Mouse (Mus musculus) embryonic facial prominence, embryonic 12.5 days (tissue): ENCODE measurements at regions not wholly inside any gene's neighbourhood (a gene's known extent, or its start where the extent isn't known, plus 50 kb on each side); places are given as distances from the start of the nearest gene placed in this dataset.

Source experiments
- ATAC-seq: fragments of 200-750 bp; cut with Nextera tagmentation; 2 replicates; pipeline ENCODE4 v1.8.0; 2017; ENCODE audit not compliant: insufficient number of reproducible peaks, insufficient read depth, low FRiP score, low TSS enrichment
- H3K27ac ChIP-seq: fragments of 300-500 bp; sonication (generic); 2 replicates; pipeline ENCODE4 v1.5.1; 2016; ENCODE audit warnings: mild to moderate bottlenecking
- H3K27me3 ChIP-seq: fragments of 300-500 bp; sonication (generic); 2 replicates; pipeline ENCODE4 v1.6.1; 2016; ENCODE audit warnings: mild to moderate bottlenecking, moderate library complexity
- H3K36me3 ChIP-seq: fragments of 300-500 bp; sonication (generic); 2 replicates; pipeline ENCODE4 v1.6.1; 2016; ENCODE audit warnings: mild to moderate bottlenecking
- H3K4me1 ChIP-seq: fragments of 300-500 bp; sonication (generic); 2 replicates; pipeline ENCODE4 v1.6.1; 2016
- H3K4me2 ChIP-seq: fragments of 300-500 bp; sonication (generic); replicated peaks from 2 replicates; pipeline ENCODE4 v1.6.1; 2016; ENCODE audit warnings: mild to moderate bottlenecking, moderate library complexity
- H3K4me3 ChIP-seq: fragments of 300-500 bp; sonication (generic); 2 replicates; pipeline ENCODE4 v1.5.1; 2016; ENCODE audit warnings: mild to moderate bottlenecking
- H3K9ac ChIP-seq: fragments of 300-500 bp; sonication (generic); 2 replicates; pipeline ENCODE4 v1.6.1; 2016; ENCODE audit warnings: mild to moderate bottlenecking, moderate library complexity
- H3K9me3 ChIP-seq: fragments of 300-500 bp; sonication (generic); 2 replicates; pipeline ENCODE4 v1.6.1; 2016; ENCODE audit warnings: mild to moderate bottlenecking, moderate library complexity
- WGBS: fragments of 180-500 bp; shearing (Covaris S2); methylation state at CpG from one replicate; pipeline ENCODE4 v1.1.7; 2016; 5-methylcytosine and 5-hydroxymethylcytosine counted together

- Histone ChIP-seq H3K4me3 (no peak overlapping the region), H3K9me3 (no peaks in the 10 kb centered on the region), H3K36me3 (no peaks in the 10 kb centered on the region), H3K27me3 (no peaks in the 10 kb centered on the region), H3K27ac (no peak overlapping the region), H3K9ac (no peak overlapping the region), H3K4me1 (peaks cover 12% of the 10 kb centered on the region), H3K4me2 (no peak overlapping the region)
- WGBS, result 39% methylated on average over 8 of the region's 8 CpGs
- ATAC-seq, result no peak
These were observed 140.4 kb upstream of the Sgk1 start for GRCm38 (mm10) chr10:21741575-21741974.

GRCm38 (mm10) chr10:21741976-21742745 is 139.8 kb upstream of the Sgk1 start:
- H3K4me1 ChIP-seq, result peaks cover 17% of the 10 kb centered on the region
- 80% methylated on average over 23 of the region's 23 CpGs for WGBS
- no peak for ATAC-seq
- H3K36me3 ChIP-seq, result no peaks in the 10 kb centered on the region
- no peak overlapping the region for H3K27ac ChIP-seq
- no peaks in the 10 kb centered on the region for H3K27me3 ChIP-seq
- no peak overlapping the region for H3K4me2 ChIP-seq
- no peaks in the 10 kb centered on the region for H3K9me3 ChIP-seq
- H3K9ac ChIP-seq, result no peak overlapping the region
- no peak overlapping the region for H3K4me3 ChIP-seq

- no peak for ATAC-seq
- Histone ChIP-seq H3K27me3 (no peaks in the 10 kb centered on the region), H3K36me3 (no peaks in the 10 kb centered on the region), H3K27ac (no peak overlapping the region), H3K9ac (no peak overlapping the region), H3K4me2 (no peak overlapping the region), H3K4me1 (peaks cover 19% of the 10 kb centered on the region), H3K9me3 (no peaks in the 10 kb centered on the region), H3K4me3 (no peak overlapping the region)
- 73% methylated on average over 4 of the region's 4 CpGs for WGBS
These were observed 138.6 kb upstream of the Sgk1 start for GRCm38 (mm10) chr10:21743396-21743795.

- 32% methylated on average over 6 of the region's 6 CpGs for WGBS
- no peak for ATAC-seq
- Histone ChIP-seq H3K9me3 (no peaks in the 10 kb centered on the region), H3K27ac (no peak overlapping the region), H3K36me3 (no peaks in the 10 kb centered on the region), H3K4me2 (no peak overlapping the region), H3K4me1 (peaks cover 19% of the 10 kb centered on the region), H3K9ac (no peak overlapping the region), H3K27me3 (no peaks in the 10 kb centered on the region), H3K4me3 (no peak overlapping the region)
These were observed 137.5 kb upstream of the Sgk1 start for GRCm38 (mm10) chr10:21744341-21744955.

GRCm38 (mm10) chr10:21745940-21746487 is 136.0 kb upstream of the Sgk1 start:
- Histone ChIP-seq H3K4me1 (peaks cover 19% of the 10 kb centered on the region), H3K27me3 (no peaks in the 10 kb centered on the region), H3K27ac (no peak overlapping the region), H3K36me3 (no peaks in the 10 kb centered on the region), H3K9me3 (no peaks in the 10 kb centered on the region), H3K4me2 (no peak overlapping the region), H3K9ac (no peak overlapping the region), H3K4me3 (no peak overlapping the region)
- no peak for ATAC-seq
- WGBS, result 26% methylated on average over 4 of the region's 4 CpGs

- ATAC-seq, result no peak
- H3K4me2 ChIP-seq, result no peak overlapping the region
- no peak overlapping the region for H3K4me3 ChIP-seq
- H3K27me3 ChIP-seq, result no peaks in the 10 kb centered on the region
- no peak overlapping the region for H3K27ac ChIP-seq
- 6% methylated on average over 9 of the region's 9 CpGs for WGBS
- H3K9me3 ChIP-seq, result no peaks in the 10 kb centered on the region
- H3K36me3 ChIP-seq, result no peaks in the 10 kb centered on the region
- H3K4me1 ChIP-seq, result peaks cover 16% of the 10 kb centered on the region
- no peak overlapping the region for H3K9ac ChIP-seq
These were observed 135.3 kb upstream of the Sgk1 start for GRCm38 (mm10) chr10:21746713-21747112.

- ATAC-seq, result no peak
- H3K9ac ChIP-seq, result no peak overlapping the region
- H3K27ac ChIP-seq, result no peak overlapping the region
- no peak overlapping the region for H3K4me2 ChIP-seq
- no peaks in the 10 kb centered on the region for H3K9me3 ChIP-seq
- WGBS, result 76% methylated on average over 6 of the region's 6 CpGs
- no peak overlapping the region for H3K4me3 ChIP-seq
- no peaks in the 10 kb centered on the region for H3K27me3 ChIP-seq
- peaks cover 7% of the 10 kb centered on the region for H3K4me1 ChIP-seq
- no peaks in the 10 kb centered on the region for H3K36me3 ChIP-seq
These were observed 130.7 kb upstream of the Sgk1 start for GRCm38 (mm10) chr10:21751326-21751725.

- Histone ChIP-seq H3K9me3 (no peaks in the 10 kb centered on the region), H3K4me3 (no peak overlapping the region), H3K4me1 (no peaks in the 10 kb centered on the region; the same call in 1 of the 2 replicates), H3K27me3 (no peaks in the 10 kb centered on the region), H3K27ac (no peak overlapping the region), H3K36me3 (no peaks in the 10 kb centered on the region), H3K4me2 (no peak overlapping the region), H3K9ac (no peak overlapping the region)
- 61% methylated on average over 3 of the region's 3 CpGs for WGBS
- no peak for ATAC-seq
These were observed 129.6 kb upstream of the Sgk1 start for GRCm38 (mm10) chr10:21752392-21752791.

- H3K4me3 ChIP-seq, result no peak overlapping the region
- no peaks in the 10 kb centered on the region; the same call in 1 of the 2 replicates for H3K4me1 ChIP-seq
- WGBS, result 58% methylated on average over 12 of the region's 12 CpGs
- no peak overlapping the region for H3K4me2 ChIP-seq
- no peak for ATAC-seq
- no peak overlapping the region for H3K9ac ChIP-seq
- no peaks in the 10 kb centered on the region for H3K36me3 ChIP-seq
- H3K27me3 ChIP-seq, result no peaks in the 10 kb centered on the region
- H3K9me3 ChIP-seq, result no peaks in the 10 kb centered on the region
- no peak overlapping the region for H3K27ac ChIP-seq
These were observed 127.0 kb upstream of the Sgk1 start for GRCm38 (mm10) chr10:21754763-21755548.

- H3K27ac ChIP-seq, result no peak overlapping the region
- H3K9ac ChIP-seq, result no peak overlapping the region
- WGBS, result 81% methylated on average over 4 of the region's 4 CpGs
- no peaks in the 10 kb centered on the region for H3K9me3 ChIP-seq
- no peak overlapping the region for H3K4me3 ChIP-seq
- ATAC-seq, result no peak
- H3K36me3 ChIP-seq, result no peaks in the 10 kb centered on the region
- H3K4me1 ChIP-seq, result no peaks in the 10 kb centered on the region; the same call in 1 of the 2 replicates
- H3K27me3 ChIP-seq, result no peaks in the 10 kb centered on the region
- no peak overlapping the region for H3K4me2 ChIP-seq
These were observed 126.3 kb upstream of the Sgk1 start for GRCm38 (mm10) chr10:21755717-21756116.

GRCm38 (mm10) chr10:21756811-21757210 is 125.2 kb upstream of the Sgk1 start:
- H3K4me3 ChIP-seq, result no peak overlapping the region
- no peak for ATAC-seq
- WGBS, result 87% methylated on average over 7 of the region's 7 CpGs
- H3K9me3 ChIP-seq, result no peaks in the 10 kb centered on the region
- no peak overlapping the region for H3K27ac ChIP-seq
- no peak overlapping the region for H3K9ac ChIP-seq
- H3K36me3 ChIP-seq, result no peaks in the 10 kb centered on the region
- no peaks in the 10 kb centered on the region; the same call in 1 of the 2 replicates for H3K4me1 ChIP-seq
- H3K4me2 ChIP-seq, result no peak overlapping the region
- no peaks in the 10 kb centered on the region for H3K27me3 ChIP-seq
